Mouse (Mus musculus): ENCODE measurements at regions not wholly inside any gene's neighbourhood (a gene's known extent, or its start where the extent isn't known, plus 50 kb on each side); places are given as distances from the start of the nearest gene placed in this dataset.
"Not testable (repeated sequence)": the region's sequence is repeated elsewhere in the genome, so short reads cannot be mapped to it uniquely, and the experiment has no call there.

DNA sequence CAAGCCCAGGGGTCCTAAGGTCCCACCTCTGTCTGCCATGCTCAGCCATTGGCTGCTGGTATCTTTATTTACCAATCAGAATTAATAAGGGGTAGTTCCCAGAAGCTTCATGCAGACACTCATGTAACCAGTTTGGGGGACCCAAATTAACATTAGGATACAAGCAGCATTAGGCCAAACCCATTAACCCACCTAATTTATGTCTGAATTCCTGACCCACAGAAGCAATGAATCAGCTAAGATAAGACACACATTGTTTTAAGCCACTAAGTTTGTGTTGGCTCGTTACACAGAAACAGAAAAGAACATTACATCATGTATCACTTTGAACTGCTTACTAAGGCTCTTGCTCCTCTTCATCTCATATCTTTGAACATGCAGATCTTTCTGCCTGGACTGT, 461.0 kb downstream of the Lmo7 start:
- DNase-seq (ENCODE audit: low read depth, low spot score), result no peak

DNA sequence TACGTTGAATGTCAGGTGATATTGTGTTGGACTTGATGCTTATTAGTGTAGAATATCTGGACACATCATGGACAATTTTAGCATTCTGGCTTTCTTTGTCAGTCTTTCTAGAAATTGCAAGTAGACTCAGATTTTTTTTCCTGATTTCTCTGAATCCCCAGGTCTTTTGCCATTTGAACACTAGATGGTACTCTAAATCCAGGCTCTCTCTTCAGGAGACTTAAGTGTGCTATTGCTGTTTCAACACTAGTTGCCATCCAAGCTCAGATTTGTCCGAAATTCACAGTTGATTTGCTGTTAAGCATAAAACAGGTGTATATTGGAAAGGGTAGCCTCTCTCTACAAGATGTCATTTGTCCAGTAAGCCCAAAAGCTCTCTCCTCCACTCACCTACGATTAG, 451.5 kb downstream of the Lmo7 start:
- DNase-seq (ENCODE audit: low read depth, low spot score), result no peak

DNA sequence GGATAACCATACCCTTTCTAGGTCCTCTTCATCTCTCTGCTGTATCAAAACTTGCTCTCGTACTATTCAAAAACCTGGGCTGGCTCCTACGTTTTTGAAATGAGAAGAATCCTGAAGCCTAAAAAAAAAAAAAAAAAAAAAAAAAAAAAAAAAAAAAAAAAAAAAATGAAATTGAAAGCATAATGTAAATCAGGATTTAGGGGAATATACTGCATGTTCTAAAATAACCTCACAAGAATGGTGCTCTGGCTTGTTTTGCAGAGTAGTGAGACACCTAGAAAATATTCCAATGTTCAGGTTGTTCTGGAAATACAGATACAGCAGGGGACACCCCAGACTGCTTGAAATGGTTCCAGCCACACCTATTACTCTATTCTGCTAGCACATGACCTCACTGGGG, 442.0 kb downstream of the Lmo7 start:
- DNase-seq (ENCODE audit: low read depth, low spot score), result no peak

DNA sequence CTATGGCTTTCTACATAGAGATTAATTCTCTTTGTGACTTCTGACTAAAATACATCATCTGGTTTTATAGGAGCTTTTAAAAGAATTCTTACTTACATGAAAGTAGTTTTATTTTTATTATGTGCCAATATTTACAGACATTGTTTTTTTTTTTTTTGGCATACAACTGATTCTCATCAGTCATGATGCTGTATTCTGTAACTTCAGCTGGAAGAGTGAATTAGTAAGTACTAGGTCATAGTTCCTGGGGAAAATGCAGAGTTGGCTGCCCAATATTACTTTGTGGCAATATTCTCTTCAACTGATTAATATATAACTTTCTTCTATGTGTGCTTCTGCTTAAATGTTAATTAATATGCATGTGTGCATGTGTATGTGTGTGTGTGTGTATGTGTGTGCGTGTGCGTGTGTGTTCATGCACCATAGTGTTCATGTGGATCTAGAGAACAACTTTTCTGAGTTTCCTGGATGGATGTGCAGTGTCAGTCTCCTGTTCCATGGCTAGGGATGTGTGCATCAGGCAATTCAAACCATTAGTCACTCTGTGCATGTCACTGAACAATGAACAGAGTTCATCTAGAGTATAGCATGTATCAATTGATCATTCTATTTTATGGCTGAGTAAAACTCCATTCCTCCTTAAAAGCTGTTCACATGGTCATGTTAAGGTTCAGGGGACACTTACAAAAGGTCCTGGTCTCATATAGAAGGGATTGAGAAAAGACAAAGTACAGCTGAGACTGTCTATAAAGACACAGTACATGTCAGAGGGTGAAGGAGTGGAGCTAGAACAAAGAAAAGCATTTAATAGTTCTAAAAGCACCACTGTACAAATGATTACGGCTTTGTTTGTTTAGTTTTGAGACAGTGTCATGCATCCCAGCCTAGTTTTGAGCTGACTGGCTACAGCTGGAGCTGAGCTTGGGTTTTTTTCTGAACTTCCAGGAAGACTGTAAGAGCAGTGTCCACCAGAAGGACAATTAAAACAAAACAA, 431.8 kb downstream of the Lmo7 start:
- no peak for DNase-seq (ENCODE audit: low read depth, low spot score)

DNA sequence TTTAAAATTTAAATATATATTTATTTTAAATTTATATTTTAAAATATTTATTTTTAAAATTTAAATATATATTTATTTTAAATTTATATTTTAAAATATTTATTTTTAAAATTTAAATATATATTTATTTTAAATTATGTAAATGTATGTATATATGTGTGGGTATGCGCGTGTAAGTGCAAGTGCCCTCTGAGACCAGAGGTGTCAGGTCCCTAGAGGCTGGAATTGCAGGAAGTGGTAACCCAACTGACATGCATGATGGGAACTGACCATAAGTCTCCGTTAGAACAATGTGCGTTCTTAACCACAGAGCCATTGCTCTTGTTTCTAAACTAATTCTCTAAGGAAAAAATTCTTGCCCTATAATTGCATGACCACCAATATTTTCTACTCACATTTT, 420.7 kb downstream of the Lmo7 start:
- not testable (repeated sequence) for DNase-seq (ENCODE audit: low read depth, low spot score)

DNA sequence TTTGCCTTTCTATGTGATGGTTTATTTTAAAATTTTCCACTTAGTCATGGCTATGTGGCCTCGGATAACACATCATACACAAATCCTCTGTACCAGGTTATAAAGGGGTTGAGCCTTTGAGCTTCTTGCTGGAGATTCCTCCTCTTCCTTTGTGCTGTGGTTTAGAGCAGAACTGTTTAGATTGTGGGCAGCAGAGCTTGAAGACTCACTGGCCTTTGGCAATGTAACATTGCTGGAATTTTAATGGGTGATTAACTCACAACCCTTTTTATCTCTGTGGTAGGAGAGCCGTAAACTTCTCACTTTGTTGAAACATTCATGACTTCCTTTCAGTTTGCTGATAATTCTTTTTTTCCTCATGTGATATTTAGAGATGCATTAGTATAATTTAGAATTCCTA, 413.0 kb downstream of the Lmo7 start:
- DNase-seq (ENCODE audit: low read depth, low spot score), result no peak

DNA sequence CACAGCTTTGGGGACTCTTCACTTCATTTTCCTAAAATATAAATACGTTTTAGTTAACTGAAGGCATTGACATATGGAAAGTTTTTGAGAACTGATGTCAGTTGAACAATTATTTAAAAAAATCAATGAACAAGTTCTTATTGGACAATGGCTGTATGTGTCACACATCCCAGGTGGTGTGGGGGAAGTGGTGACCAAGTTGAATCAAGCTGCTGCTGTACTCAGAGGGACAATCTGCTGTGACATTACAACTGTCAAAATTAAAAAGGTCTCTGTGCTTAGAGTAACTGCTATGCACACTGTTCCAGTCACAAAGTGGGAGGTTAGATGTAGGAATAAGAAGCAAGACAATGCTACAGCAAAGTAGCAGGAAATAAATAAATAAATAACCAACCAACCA, 409.2 kb downstream of the Lmo7 start:
- no peak for DNase-seq (ENCODE audit: low read depth, low spot score)

DNA sequence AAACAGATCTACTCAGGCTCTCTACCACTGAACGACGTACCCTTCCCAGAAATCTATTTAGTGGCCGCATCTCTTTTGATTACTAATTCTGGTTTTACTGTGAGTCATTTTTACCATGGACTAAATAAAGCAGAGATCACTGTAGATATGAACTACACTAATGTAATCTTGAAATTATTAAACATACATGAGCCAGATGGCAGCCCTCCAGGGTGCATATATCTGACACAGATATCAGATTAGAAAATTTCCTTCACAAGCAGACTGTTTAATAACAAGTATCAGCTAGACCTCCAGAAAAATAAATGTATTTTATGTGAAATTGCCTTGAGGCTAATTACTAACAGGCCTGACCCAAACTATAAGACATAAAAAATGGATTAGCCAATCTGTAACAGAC, 388.4 kb downstream of the Lmo7 start:
- DNase-seq (ENCODE audit: low read depth, low spot score), result no peak

DNA sequence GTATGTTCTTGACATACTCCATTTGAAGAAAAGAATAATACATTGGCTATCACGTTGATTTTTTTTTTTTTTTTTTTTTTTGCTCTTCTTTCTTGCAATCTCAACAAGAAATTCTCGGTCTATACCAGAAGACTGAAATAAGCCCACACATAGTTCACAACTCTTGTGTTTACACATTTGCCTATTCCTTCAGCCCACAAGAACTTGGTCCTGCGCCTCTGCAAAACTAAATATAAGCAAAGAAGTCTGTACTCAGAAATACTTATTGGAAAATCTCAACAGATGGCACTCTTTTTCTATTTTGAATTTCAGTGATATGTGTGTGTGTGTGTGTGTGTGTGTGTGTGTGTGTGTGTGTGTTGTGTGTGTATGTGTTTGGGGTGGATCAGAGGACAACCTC, 376.4 kb downstream of the Lmo7 start:
- no peak for DNase-seq (ENCODE audit: low read depth, low spot score)

DNA sequence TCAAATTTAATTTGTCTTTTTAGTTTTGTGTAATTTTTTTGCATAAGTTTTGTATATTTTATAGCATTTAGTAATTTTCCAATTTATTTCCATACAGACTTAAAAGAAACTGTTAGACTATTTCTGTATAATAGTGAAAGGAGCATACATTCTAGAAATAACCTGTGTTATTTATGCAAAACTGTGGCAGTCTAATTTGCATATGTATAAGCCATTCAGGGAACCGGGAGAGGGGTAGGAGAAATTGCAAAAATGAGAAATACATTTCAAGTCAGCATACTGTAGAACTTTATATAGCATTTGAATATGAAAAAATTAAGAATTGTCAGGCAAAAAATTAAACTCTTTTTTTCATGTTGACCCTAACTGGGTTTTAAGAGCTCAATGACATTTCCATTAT, 364.3 kb downstream of the Lmo7 start:
- no peak for DNase-seq (ENCODE audit: low read depth, low spot score)

DNA sequence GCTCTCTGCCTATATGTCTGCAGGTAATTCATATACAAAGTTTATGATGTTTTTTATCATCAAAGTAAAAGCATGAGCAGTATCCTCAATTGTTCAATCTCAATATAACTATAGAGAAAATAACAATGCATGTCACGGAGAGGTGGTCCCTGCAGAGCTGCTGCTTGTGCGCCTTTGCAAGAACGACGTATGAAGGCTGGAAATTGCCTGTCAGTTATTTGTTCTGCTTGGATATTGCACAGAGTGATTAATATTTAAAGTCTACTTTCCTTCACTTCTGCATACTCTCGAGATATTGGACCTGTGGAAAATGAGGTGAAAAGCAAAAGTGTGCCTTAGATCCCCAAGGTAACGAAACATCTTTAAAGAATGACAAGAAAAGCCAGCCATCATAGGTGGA, 362.8 kb downstream of the Lmo7 start:
- DNase-seq (ENCODE audit: low read depth, low spot score), result no peak

DNA sequence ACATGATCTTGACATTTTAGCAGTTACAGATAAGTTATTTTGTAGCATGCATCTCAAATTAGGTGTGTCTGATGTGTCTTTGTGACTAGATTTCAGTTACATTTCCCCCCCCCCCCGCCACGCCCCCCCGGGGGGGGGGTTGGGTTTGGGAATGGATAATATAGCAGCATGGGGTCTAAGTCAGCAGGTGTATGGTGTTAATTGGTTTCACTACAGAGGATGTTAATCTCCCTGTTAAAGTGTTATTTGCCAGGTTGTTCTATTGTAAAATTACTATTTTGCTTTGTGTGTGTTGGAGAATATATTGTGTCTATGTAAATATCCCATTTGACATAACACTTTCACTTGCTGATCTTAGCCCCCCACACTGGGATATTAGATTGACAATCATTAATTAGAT, 319.2 kb downstream of the Lmo7 start:
- no peak for DNase-seq (ENCODE audit: low read depth, low spot score)

DNA sequence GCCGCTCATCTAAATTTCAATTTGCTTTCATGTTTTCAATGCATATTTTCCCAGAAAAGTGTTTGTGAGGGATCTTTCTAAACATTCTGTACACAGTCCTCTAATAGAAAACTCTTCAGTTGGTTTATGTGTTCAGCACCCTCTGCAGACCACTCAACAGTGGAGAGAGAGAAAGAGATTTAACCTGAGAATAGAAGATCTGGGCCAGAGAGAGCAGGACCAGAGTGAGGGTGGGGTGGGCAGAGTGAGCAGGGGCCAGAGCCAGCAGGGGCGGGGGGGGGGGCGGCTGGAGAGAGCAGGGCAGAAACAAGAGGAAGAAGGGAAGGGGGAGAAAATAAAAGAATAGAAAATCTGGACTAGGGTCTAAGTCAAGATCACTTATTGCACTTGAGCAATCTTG, 318.7 kb downstream of the Lmo7 start:
- no peak for DNase-seq (ENCODE audit: low read depth, low spot score)

DNA sequence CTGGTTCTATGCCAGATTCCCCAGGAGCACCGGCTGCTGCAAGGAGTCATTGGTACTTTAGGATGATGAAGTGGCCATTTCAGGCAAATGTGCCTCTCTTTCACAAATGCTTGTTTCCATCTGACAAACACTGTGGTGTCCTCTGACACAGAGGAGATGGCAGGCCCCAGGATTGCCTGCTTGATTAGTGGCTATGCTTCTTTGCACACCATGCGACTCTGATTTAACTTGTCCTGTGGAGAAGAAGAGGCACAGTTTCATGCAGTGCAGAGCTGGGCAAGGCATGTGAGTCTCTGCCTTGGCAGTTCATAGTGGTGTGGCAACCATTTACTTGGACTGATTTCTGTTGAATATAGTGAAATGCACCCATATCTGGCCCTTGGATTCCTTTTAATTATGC, 308.4 kb downstream of the Lmo7 start:
- DNase-seq (ENCODE audit: low read depth, low spot score), result no peak

DNA sequence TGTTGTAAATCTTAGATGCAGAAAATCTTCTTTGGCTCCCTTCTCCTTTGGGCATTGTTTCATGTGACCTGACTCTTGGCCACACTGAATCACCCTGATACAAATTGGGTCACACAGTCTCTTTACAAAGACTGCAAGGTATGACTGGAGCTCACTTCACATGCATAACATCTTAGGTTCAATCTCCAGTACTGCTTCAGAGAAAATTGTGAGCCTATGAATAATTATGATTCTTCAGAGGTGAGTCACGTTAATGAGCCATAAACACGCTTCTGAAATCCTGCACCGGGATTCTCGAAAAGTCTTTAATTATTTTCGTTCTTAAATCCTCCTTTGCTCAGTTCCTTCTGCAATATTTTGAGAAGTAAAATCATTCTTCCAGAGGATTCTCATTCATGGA, 307.7 kb downstream of the Lmo7 start:
- DNase-seq (ENCODE audit: low read depth, low spot score), result no peak

DNA sequence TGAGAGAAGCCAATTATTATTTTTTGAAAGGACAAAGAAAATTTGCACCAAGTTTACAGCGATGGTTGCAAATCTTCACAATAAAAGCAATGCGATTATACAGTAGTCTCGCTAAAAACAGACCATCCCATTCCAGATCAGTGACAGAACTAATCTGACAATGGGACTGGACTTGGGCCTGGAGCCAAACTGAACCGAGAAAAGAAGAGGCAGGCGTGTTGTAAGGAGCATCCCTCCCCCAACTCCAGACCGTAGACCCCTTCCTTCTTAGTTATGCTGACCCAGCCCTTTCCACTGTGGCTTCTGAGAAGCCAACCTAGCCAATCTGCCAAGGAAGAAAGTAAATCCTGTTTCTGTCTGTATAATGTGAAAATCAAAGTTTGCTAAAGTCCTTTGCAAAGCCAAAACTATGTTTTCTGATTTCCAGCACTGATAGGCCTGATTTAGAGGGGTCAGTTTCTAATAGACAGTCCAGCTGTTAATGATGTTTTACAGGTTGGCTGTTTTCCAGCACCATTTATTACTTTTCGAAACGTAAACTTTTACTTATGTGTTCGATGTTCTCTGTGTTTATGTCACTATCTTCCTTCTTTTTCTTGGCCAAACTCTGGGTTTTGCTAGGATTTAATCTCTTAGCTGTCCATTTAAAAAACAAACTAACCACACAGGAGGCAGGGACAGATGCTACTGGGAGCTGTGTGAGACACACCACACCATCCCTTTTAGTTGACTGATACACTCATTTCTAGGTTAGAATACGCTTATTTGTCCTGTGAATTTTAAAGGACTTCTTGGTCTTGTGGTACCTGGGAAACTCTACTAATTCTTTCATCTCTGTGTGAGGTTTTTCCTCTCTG, 301.5 kb downstream of the Lmo7 start:
- no peak for DNase-seq (ENCODE audit: low read depth, low spot score)

DNA sequence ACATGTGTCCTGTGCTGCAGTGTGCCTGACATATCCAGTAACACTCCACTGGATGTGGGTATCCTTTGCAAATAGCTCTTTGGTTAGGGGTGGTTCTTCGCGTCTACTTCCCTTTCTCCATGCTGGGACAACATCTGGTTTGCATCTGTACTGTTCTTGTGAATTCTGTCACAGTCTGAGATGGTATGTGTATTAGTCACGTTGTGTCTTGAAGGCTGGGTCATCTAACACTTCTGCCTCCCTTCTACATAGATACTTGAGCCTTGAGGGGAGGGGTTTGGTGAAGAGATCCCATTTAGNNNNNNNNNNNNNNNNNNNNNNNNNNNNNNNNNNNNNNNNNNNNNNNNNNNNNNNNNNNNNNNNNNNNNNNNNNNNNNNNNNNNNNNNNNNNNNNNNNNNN, 294.9 kb downstream of the Lmo7 start:
- DNase-seq (ENCODE audit: low read depth, low spot score), result no peak

DNA sequence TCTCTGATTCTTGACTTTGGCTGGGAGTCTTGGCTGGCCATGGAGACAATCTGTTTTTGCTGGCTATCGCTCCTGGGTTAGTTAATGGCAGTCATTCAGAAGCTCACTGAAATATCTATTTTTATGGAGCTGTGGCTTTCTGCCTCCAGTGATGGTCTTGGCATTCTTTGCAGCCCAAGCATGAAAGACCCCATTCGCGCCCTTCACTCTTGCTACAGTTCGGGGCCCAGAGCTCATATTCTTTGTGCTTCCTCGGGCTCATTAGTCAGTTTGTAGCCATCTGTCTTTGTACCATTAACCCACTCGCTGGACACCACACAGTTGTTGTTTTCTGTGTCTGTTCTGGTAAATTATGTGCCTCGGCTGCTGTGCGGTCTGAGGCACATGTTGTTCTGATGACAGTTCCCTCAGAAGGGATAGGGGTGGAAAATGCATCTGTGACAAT, 290.4 kb downstream of the Lmo7 start:
- no peak for DNase-seq (ENCODE audit: low read depth, low spot score)

DNA sequence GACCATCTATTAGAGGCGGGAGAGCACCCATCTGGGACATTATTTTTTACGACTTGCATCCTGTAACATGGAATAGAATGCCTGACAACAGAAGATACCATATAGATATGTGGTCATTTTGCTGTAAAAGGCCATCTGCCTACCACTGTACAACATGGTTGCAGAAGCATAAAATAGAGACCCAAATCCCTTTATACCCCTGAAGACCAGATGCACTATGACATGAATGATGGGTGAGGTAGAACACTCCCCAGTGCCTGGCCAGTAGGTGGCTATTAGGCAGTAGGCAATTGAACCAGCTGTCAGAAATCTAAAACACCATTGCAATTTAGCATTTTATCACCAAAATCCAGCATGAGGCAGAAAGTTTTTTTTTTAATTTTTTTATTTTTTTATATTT, 289.6 kb downstream of the Lmo7 start:
- DNase-seq (ENCODE audit: low read depth, low spot score), result no peak

DNA sequence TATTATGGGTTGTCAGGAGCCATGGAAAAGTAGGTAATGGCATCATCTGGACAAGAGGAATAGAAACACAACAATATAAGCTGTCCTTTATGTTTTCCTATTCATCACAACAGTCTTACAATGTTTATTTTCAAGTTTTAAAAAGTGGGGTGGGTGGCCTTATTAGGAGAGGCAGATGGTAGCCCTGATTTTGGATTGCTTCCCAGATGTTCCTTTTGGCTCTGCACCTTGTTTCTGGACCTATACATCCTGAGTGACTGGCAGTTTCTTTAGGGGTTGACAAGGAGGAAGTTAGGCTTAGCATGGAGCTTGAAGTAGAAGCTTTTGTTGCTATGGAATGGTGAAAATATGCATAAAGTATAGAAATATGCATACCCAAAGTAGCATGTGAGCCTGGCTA, 286.8 kb downstream of the Lmo7 start:
- no peak for DNase-seq (ENCODE audit: low read depth, low spot score)

DNA sequence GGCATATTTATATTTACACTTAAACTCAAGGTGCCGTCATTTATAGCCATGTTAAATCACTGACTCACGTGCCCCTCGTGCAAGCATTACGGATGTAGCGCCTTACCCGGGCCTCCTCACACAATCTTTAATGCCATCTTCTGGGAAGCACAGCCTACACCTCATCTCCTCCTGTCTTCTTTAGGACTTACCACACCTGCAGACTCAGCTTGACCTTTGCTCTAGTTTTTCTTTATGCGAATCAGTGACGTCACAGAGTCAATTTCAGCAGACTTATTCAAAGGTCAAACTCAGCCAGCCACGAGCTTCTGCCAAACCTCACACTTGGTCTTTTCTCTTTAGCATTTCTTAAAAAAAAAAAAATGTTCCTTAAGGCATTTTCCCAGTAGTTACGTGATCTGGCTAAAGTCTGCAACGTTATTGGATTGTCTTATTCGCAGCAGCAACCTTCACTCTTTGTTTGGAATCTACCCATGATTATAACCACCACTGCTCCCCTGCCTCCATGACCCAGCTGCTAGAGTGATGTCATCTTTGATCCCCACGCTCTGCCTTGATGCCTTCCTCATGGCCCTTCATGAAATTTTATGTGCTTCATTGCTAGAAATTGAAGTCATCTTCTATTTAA, 285.3 kb downstream of the Lmo7 start:
- DNase-seq (ENCODE audit: low read depth, low spot score), result no peak

DNA sequence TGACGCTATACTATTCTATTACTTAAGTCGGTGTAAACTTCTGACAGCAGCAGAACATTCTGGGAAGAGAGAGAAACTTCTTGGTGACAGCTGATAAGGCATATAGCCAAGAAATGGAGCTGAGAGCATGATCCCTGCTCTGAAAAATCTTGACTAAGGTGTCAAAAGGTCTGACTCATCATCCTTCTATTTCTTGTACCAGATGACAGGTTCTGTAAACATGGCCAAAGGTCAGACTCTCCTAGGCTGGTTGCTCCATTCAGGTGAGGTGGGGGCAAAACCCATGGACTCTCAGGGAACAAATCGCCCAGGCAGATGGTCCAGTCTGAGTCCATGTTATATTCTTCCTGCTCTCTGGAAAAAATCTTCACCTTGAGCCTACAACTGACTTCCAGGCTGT, 283.5 kb downstream of the Lmo7 start:
- no peak for DNase-seq (ENCODE audit: low read depth, low spot score)
